8 mouse cellular contexts compared by ENCODE assay signal in genomic region chr5:134638461-134639268, GRCm38 (mm10). TPM values are rescaled to one million over a fixed set of nuclear protein-coding genes. Genes with fewer than 3 reads are reported as not detected.
A peak's percentile ranks its signal among the peaks of the same experiment; 100 is the strongest.
DNase-seq lines count a peak whose midpoint lies in the region; ATAC-seq and TF ChIP-seq lines count a peak whose summit lies in the region.

No protein-coding gene starts in this region.

- TF ChIP-seq CTCF in spleen, adult 2 months (IDR thresholded peaks at IDR 0.05; ENCODE audit: extremely low read depth, insufficient read depth, insufficient read length, insufficient replicate concordance), result no peak

- H3K27ac ChIP-seq in spleen, adult 2 months (ENCODE audit: insufficient read depth, low read length), result peak overlapping the region; percentile 99
- H3K27ac ChIP-seq in hindbrain, embryonic 14.5 days, result peak overlapping the region; percentile 85
- peak overlapping the region; percentile 95 for H3K27ac ChIP-seq in midbrain, embryonic 13.5 days

- ATAC-seq in hindbrain, embryonic 14.5 days (ENCODE audit: low FRiP score), result peak; percentile 83
- ATAC-seq in midbrain, embryonic 13.5 days, result peak; percentile 47

- H3K9ac ChIP-seq in hindbrain, embryonic 14.5 days, result peak overlapping the region; percentile 99
- peak overlapping the region; percentile 100 for H3K9ac ChIP-seq in midbrain, embryonic 13.5 days (replicated peaks)

- WGBS in spleen, adult 2 months, result under 1% methylated on average over 81 of the region's 85 CpGs
- under 1% methylated on average over 80 of the region's 85 CpGs for WGBS in hindbrain, embryonic 14.5 days
- WGBS in midbrain, embryonic 13.5 days, result under 1% methylated on average over 69 of the region's 85 CpGs

- H3K4me2 ChIP-seq in hindbrain, embryonic 14.5 days (replicated peaks), result peak overlapping the region; percentile 89
- H3K4me2 ChIP-seq in midbrain, embryonic 13.5 days (replicated peaks), result peak overlapping the region; percentile 88

- peak overlapping the region; percentile 99 for H3K4me3 ChIP-seq in spleen, adult 2 months (ENCODE audit: extremely low read depth, insufficient read depth, insufficient read length)
- peak overlapping the region; percentile 99 for H3K4me3 ChIP-seq in hindbrain, embryonic 14.5 days (replicated peaks; ENCODE audit: low read length)
- H3K4me3 ChIP-seq in midbrain, embryonic 13.5 days (replicated peaks), result peak overlapping the region; percentile 100

- TF ChIP-seq POLR2A in spleen, adult 2 months (IDR thresholded peaks at IDR 0.05; ENCODE audit: low read depth, low read length), result no peak

- H3K36me3 ChIP-seq in spleen, adult 2 months (ENCODE audit: control insufficient read depth, insufficient read depth, low read length), result peaks cover 10% of the 10 kb centered on the region
- H3K36me3 ChIP-seq in hindbrain, embryonic 14.5 days (replicated peaks; ENCODE audit: control insufficient read depth, insufficient read depth), result peaks cover 26% of the 10 kb centered on the region
- peaks cover 22% of the 10 kb centered on the region for H3K36me3 ChIP-seq in midbrain, embryonic 13.5 days

- no peaks in the 10 kb centered on the region for H3K27me3 ChIP-seq in spleen, adult 2 months (ENCODE audit: control insufficient read depth, insufficient read depth, low read length)
- H3K27me3 ChIP-seq in hindbrain, embryonic 14.5 days (ENCODE audit: control insufficient read depth, insufficient read depth, low read length), result no peaks in the 10 kb centered on the region
- no peaks in the 10 kb centered on the region for H3K27me3 ChIP-seq in midbrain, embryonic 13.5 days

- H3K4me1 ChIP-seq in spleen, adult 2 months (ENCODE audit: control insufficient read depth, insufficient read depth, insufficient read length), result peaks cover 7% of the 10 kb centered on the region; the same call in 1 of the 2 replicates
- H3K4me1 ChIP-seq in hindbrain, embryonic 14.5 days (replicated peaks; ENCODE audit: control insufficient read depth, insufficient read depth, low read length), result peaks cover 15% of the 10 kb centered on the region
- peaks cover 21% of the 10 kb centered on the region for H3K4me1 ChIP-seq in midbrain, embryonic 13.5 days (replicated peaks)

- peak; percentile 23 for DNase-seq in embryo, embryonic 10 days (ENCODE audit: low spot score)
- no peak for DNase-seq in embryo, embryonic 9.5 days (ENCODE audit: extremely low spot score)
- DNase-seq in spleen, adult 2 months (ENCODE audit: low read depth in 1 of 2, low spot score in 2 of 2), result no peak
- no peak for DNase-seq in spleen, adult 18-20 months
- DNase-seq in hindbrain, embryonic 14.5 days (ENCODE audit: low spot score), result no peak
- DNase-seq in cerebellum, postnatal 10 days, result no peak
- DNase-seq in ovary, postnatal 10 days (ENCODE audit: low spot score), result no peak

- no peaks in the 10 kb centered on the region for H3K9me3 ChIP-seq in hindbrain, embryonic 14.5 days (ENCODE audit: control insufficient read depth, low read length)
- no peaks in the 10 kb centered on the region for H3K9me3 ChIP-seq in midbrain, embryonic 13.5 days

RNA-seq across cellular contexts. Expression of gene Eif4h, which starts 0.6 kb away (rescaled TPM):
- 125 and 143 TPM in 2 replicates for polyA plus RNA-seq in spleen, adult 2 months (2012; rRNA removed)
- polyA plus RNA-seq in hindbrain, embryonic 14.5 days (2014; fragmentation: Nextera tagmentation; extraction: Ambion mirVana), result 329 and 343 TPM in 2 replicates
- 352 and 382 TPM in 2 replicates for polyA plus RNA-seq in midbrain, embryonic 13.5 days (2015; fragmentation: Nextera tagmentation; extraction: Ambion mirVana)

RNA-seq across cellular contexts. Expression of gene Lat2, which starts 23.8 kb away (rescaled TPM):
- 52.2 and 52.4 TPM in 2 replicates for polyA plus RNA-seq in spleen, adult 2 months (2012; rRNA removed)
- polyA plus RNA-seq in hindbrain, embryonic 14.5 days (2014; fragmentation: Nextera tagmentation; extraction: Ambion mirVana), result 1.1 and 1.5 TPM in 2 replicates
- polyA plus RNA-seq in midbrain, embryonic 13.5 days (2015; fragmentation: Nextera tagmentation; extraction: Ambion mirVana), result 4.1 and 5.5 TPM in 2 replicates

RNA-seq across cellular contexts. Expression of gene Limk1, which starts 49.7 kb away (rescaled TPM):
- 25.0 and 25.7 TPM in 2 replicates for polyA plus RNA-seq in spleen, adult 2 months (2012; rRNA removed)
- polyA plus RNA-seq in hindbrain, embryonic 14.5 days (2014; fragmentation: Nextera tagmentation; extraction: Ambion mirVana), result 25.5 and 26.4 TPM in 2 replicates
- 17.5 and 20.8 TPM in 2 replicates for polyA plus RNA-seq in midbrain, embryonic 13.5 days (2015; fragmentation: Nextera tagmentation; extraction: Ambion mirVana)

RNA-seq across cellular contexts. Expression of gene Rfc2, which starts 57.5 kb away (rescaled TPM):
- 82.8 and 86.9 TPM in 2 replicates for polyA plus RNA-seq in spleen, adult 2 months (2012; rRNA removed)
- polyA plus RNA-seq in hindbrain, embryonic 14.5 days (2014; fragmentation: Nextera tagmentation; extraction: Ambion mirVana), result 174 and 178 TPM in 2 replicates
- polyA plus RNA-seq in midbrain, embryonic 13.5 days (2015; fragmentation: Nextera tagmentation; extraction: Ambion mirVana), result 215 and 219 TPM in 2 replicates
